Mouse (Mus musculus) bone marrow, adult 2 months (tissue): ENCODE measurements around the gene Pus7l.

ENCODE experiments used
- CTCF ChIP-seq: fragments of 200-500 bp; IDR thresholded peaks from 2 replicates; pipeline ENCODE4 v1.5.1; 2011; ENCODE audit warnings: low read length, control low read depth; ENCODE audit not compliant: control insufficient read depth, insufficient read depth
- POLR2A ChIP-seq: fragments of 200-500 bp; IDR thresholded peaks from 2 replicates; pipeline ENCODE4 v1.6.1; 2011; ENCODE audit warnings: low read depth, mild to moderate bottlenecking, control low read depth, low read length, borderline replicate concordance; ENCODE audit not compliant: control insufficient read depth

- no peak for TF ChIP-seq POLR2A
- no peak for TF ChIP-seq CTCF
Measured at GRCm38 (mm10) chr15:94590083-94590482, 46.7 kb upstream of the Pus7l start.
